Mouse (Mus musculus) MEL (cell line): Measurements from ENCODE around the gene Xrcc3. TPM values are rescaled to one million over a fixed set of nuclear protein-coding genes. Genes with fewer than 3 reads are reported as not detected.
A peak's percentile ranks its signal among the peaks of the same experiment; 100 is the strongest.

Source experiments
- DNase-seq: peaks from one replicate; pipeline ENCODE4 v3.0.0; 2011; ENCODE audit warnings: low read depth, low spot score
- H3K27ac ChIP-seq: 2 replicates; pipeline ENCODE4 v1.5.1; 2012; ENCODE audit warnings: low read depth, mild to moderate bottlenecking, control low read depth, low read length, moderate library complexity; ENCODE audit not compliant: control insufficient read depth
- H3K27me3 ChIP-seq, 2 experiments: fragments of 150-350 bp in 1 of 2; sonication (generic) in 1 of 2; 2 replicates each; pipeline ENCODE4 v1.6.1; 2012; ENCODE audit warnings: low read length in 2 of 2, mild to moderate bottlenecking in 2 of 2, improper control_type of control experiment in 1 of 2, moderate library complexity in 1 of 2; ENCODE audit not compliant: insufficient read depth in 2 of 2, control insufficient read depth in 1 of 2
- H3K36me3 ChIP-seq, 2 experiments: 2 replicates each; pipeline ENCODE4 v1.6.1; 2012 to 2014; ENCODE audit warnings: low read length in 2 of 2, improper control_type of control experiment in 1 of 2, inconsistent platforms in 1 of 2, mild to moderate bottlenecking in 1 of 2; ENCODE audit not compliant: insufficient read depth in 2 of 2, control insufficient read depth in 1 of 2
- H3K4me1 ChIP-seq, 2 experiments: fragments of 150-350 bp in 1 of 2; sonication (generic) in 1 of 2; 2 replicates each; pipeline ENCODE4 v1.6.1; 2012; ENCODE audit warnings: low read length in 2 of 2, improper control_type of control experiment in 1 of 2, mild to moderate bottlenecking in 1 of 2; ENCODE audit not compliant: insufficient read depth in 2 of 2, control insufficient read depth in 1 of 2
- H3K4me3 ChIP-seq, 2 experiments: fragments of 150-350 bp in 1 of 2; sonication (generic) in 1 of 2; 2 replicates each; pipeline ENCODE4 v1.5.1; 2012; ENCODE audit warnings: low read depth in 2 of 2, low read length in 2 of 2, mild to moderate bottlenecking in 2 of 2, moderate library complexity in 2 of 2, control low read depth in 1 of 2, improper control_type of control experiment in 1 of 2; ENCODE audit not compliant: control insufficient read depth in 1 of 2, insufficient read depth in 1 of 2
- H3K79me2 ChIP-seq: 2 replicates; pipeline ENCODE4 v1.6.1; 2012; ENCODE audit warnings: mild to moderate bottlenecking, low read length, moderate library complexity; ENCODE audit not compliant: control insufficient read depth, poor library complexity, insufficient read depth
- H3K9ac ChIP-seq: 2 replicates; pipeline ENCODE4 v1.6.1; 2012; ENCODE audit warnings: low read depth, mild to moderate bottlenecking, control low read depth, low read length, moderate library complexity; ENCODE audit not compliant: control insufficient read depth, poor library complexity, severe bottlenecking
- H3K9me3 ChIP-seq: fragments of 150-350 bp; sonication (generic); replicated peaks from 2 replicates; pipeline ENCODE4 v1.6.1; 2012; ENCODE audit warnings: mild to moderate bottlenecking, low read length, improper control_type of control experiment, moderate library complexity; ENCODE audit not compliant: insufficient read depth
- CHD2 ChIP-seq: IDR thresholded peaks from 2 replicates; pipeline ENCODE4 v1.6.1; 2011; ENCODE audit warnings: low read length, improper control_type of control experiment
- CTCF ChIP-seq, 3 experiments: IDR thresholded peaks in 2 of 3; conservative IDR thresholded peaks in 1 of 3; 2 replicates each; pipeline ENCODE4 v1.5.1; 2011 to 2012; ENCODE audit warnings: low read length in 3 of 3, low read depth in 2 of 3, mild to moderate bottlenecking in 2 of 3, improper control_type of control experiment in 1 of 3, inconsistent platforms in 1 of 3, mixed read lengths in 1 of 3, moderate library complexity in 1 of 3; ENCODE audit not compliant: control insufficient read depth in 1 of 3, insufficient read depth in 1 of 3, poor library complexity in 1 of 3, severe bottlenecking in 1 of 3
- ETS1 ChIP-seq: IDR thresholded peaks from 2 replicates; pipeline ENCODE4 v1.6.1; 2012; ENCODE audit warnings: low read depth, mild to moderate bottlenecking, inconsistent platforms, low read length, improper control_type of control experiment, moderate library complexity
- GABPA ChIP-seq: IDR thresholded peaks from 2 replicates; pipeline ENCODE4 v1.6.1; 2012; ENCODE audit warnings: low read depth, mild to moderate bottlenecking, inconsistent platforms, low read length, improper control_type of control experiment, moderate library complexity
- HCFC1 ChIP-seq: IDR thresholded peaks from 2 replicates; pipeline ENCODE4 v1.6.1; 2012; ENCODE audit warnings: low read depth, mild to moderate bottlenecking, inconsistent platforms, low read length, improper control_type of control experiment, moderate library complexity
- KAT2A ChIP-seq: conservative IDR thresholded peaks from 2 replicates; pipeline ENCODE4 v1.6.1; 2012; ENCODE audit warnings: low read depth, low read length, improper control_type of control experiment, inconsistent platforms
- MAFK ChIP-seq: IDR thresholded peaks from 2 replicates; pipeline ENCODE4 v1.6.1; 2011; ENCODE audit warnings: low read depth, mild to moderate bottlenecking, low read length, improper control_type of control experiment, borderline replicate concordance
- MAZ ChIP-seq: IDR thresholded peaks from 2 replicates; pipeline ENCODE4 v1.6.1; 2012; ENCODE audit warnings: low read depth, mild to moderate bottlenecking, inconsistent platforms, low read length, improper control_type of control experiment
- MEF2A ChIP-seq: IDR thresholded peaks from 2 replicates; pipeline ENCODE4 v1.6.1; 2014; ENCODE audit warnings: low read depth, mild to moderate bottlenecking, inconsistent platforms, low read length, improper control_type of control experiment; ENCODE audit not compliant: poor library complexity, insufficient replicate concordance, severe bottlenecking; ENCODE audit errors: extremely low read depth
- MXI1 ChIP-seq: IDR thresholded peaks from 2 replicates; pipeline ENCODE4 v1.6.1; 2011; ENCODE audit warnings: mild to moderate bottlenecking, low read depth, low read length, improper control_type of control experiment
- MYC ChIP-seq: IDR thresholded peaks from 2 replicates; pipeline ENCODE4 v1.6.1; 2011; ENCODE audit warnings: low read depth, mild to moderate bottlenecking, low read length, improper control_type of control experiment, moderate library complexity
- NELFE ChIP-seq: IDR thresholded peaks from 2 replicates; pipeline ENCODE4 v1.6.1; 2011; ENCODE audit warnings: low read depth, low read length, improper control_type of control experiment
- POLR2AphosphoS2 ChIP-seq: IDR thresholded peaks from 2 replicates; pipeline ENCODE4 v1.6.1; 2011; ENCODE audit warnings: low read length, improper control_type of control experiment
- POLR2AphosphoS5 ChIP-seq: IDR thresholded peaks from 2 replicates; pipeline ENCODE4 v1.6.1; 2012; ENCODE audit warnings: low read depth, borderline replicate concordance, mild to moderate bottlenecking, inconsistent platforms, low read length, moderate library complexity, mixed read lengths
- RCOR1 ChIP-seq: IDR thresholded peaks from 2 replicates; pipeline ENCODE4 v1.6.1; 2012; ENCODE audit warnings: low read depth, mild to moderate bottlenecking, inconsistent platforms, low read length, improper control_type of control experiment
- SIN3A ChIP-seq: IDR thresholded peaks from 2 replicates; pipeline ENCODE4 v1.6.1; 2012; ENCODE audit warnings: low read length, improper control_type of control experiment, inconsistent platforms
- SMC3 ChIP-seq: IDR thresholded peaks from 2 replicates; pipeline ENCODE4 v1.6.1; 2011; ENCODE audit warnings: low read depth, low read length, improper control_type of control experiment
- TAL1 ChIP-seq: IDR thresholded peaks from 2 replicates; pipeline ENCODE4 v1.6.1; 2012; ENCODE audit warnings: mild to moderate bottlenecking, inconsistent platforms, low read length, moderate library complexity, mixed read lengths
- UBTF ChIP-seq: IDR thresholded peaks from 2 replicates; pipeline ENCODE4 v1.6.1; 2012; ENCODE audit warnings: low read depth, mild to moderate bottlenecking, inconsistent platforms, low read length, improper control_type of control experiment, moderate library complexity, borderline replicate concordance; ENCODE audit not compliant: insufficient read depth
- polyA plus RNA-seq, 2 experiments: library from polyadenylated mRNA; stranded (reverse) in 1 of 2; unstranded in 1 of 2; fragments of >175 nt in 1 of 2; fragments of >200 nt in 1 of 2; gene quantifications; 2 replicates each; pipeline versions ENCODE4 v1.2.1 to v1.2.4; 2012; ENCODE audit warnings: low replicate concordance in 2 of 2, low read depth in 1 of 2; ENCODE audit not compliant: insufficient read length in 2 of 2, insufficient read depth in 1 of 2, missing spikeins in 1 of 2
- total RNA-seq: library from RNA; depleted of rRNA; stranded (reverse); fragments of 300-350 nt; gene quantifications from 2 replicates; pipeline ENCODE4 v1.2.3, GENCODE M21; 2012

Gene Xrcc3
- total and polyA plus RNA-seq, 3 experiments = 9.0 to 18.8 TPM; not detected in 1

GRCm38 (mm10) chr12:111812611-111813010 lies 1.1 kb downstream of the Xrcc3 start:
- H3K36me3 ChIP-seq = peaks cover 0 to 12% of the 10 kb centered on the region in 2 experiments; a peak in 2 of 4 replicates
- TF ChIP-seq POLR2AphosphoS2 = no peak
- TF ChIP-seq MXI1 = no peak
- no peak for TF ChIP-seq UBTF
- no peak for TF ChIP-seq RCOR1
- TF ChIP-seq CTCF (IDR thresholded peaks at IDR 0.05 in 2 of 3, conservative IDR thresholded peaks at IDR 0.05 in 1 of 3; ENCODE audit: control insufficient read depth in 1 of 3, insufficient read depth in 1 of 3, low read depth in 2 of 3, low read length in 3 of 3, poor library complexity in 1 of 3, severe bottlenecking in 1 of 3) = no peak
- TF ChIP-seq KAT2A = no peak
- TF ChIP-seq SIN3A = no peak
- TF ChIP-seq POLR2AphosphoS5 = no peak
- no peak for TF ChIP-seq TAL1
- TF ChIP-seq ETS1 = no peak
- TF ChIP-seq GABPA = no peak
- no peak for TF ChIP-seq HCFC1
- no peak for TF ChIP-seq NELFE
- TF ChIP-seq, all 39 proteins: peak for 0
- Histone ChIP-seq H3K9me3 (no peaks in the 10 kb centered on the region), H3K4me3 (peak overlapping the region in 1 of 2 experiments; percentile 82; a peak in 1 of 4 replicates), H3K27me3 (no peaks in the 10 kb centered on the region), H3K27ac (no peak overlapping the region), H3K4me1 (peaks cover 7 to 27% of the 10 kb centered on the region in 2 experiments), H3K9ac (peak overlapping the region; percentile 80; the same call in 1 of the 2 replicates), H3K79me2 (peaks cover 12% of the 10 kb centered on the region)
- no peak for DNase-seq

DNA sequence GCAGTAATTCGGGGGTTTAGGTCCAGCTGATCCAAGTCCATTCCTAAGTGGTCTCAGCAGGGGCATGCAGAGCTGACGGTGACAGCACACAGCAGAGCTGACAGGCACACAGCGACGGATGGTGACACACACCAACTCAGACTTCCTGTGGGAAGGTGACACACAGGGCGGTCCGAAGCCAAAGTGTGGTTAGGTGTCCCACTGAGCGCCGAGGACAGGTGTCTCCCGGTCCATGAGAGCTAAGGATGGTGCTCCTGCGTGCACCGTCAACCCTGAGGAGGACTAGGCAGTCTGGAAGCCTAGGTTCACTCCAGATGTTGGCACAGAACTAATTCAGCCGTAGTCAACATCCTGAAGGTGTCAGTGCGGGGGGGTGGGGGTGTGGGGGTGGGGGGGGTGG lies 1.6 kb downstream of the Xrcc3 start:
- H3K27me3 ChIP-seq = no peaks in the 10 kb centered on the region
- peaks cover 0 to 7% of the 10 kb centered on the region in 2 experiments; a peak in 1 of 4 replicates for H3K36me3 ChIP-seq
- TF ChIP-seq SMC3 (no peak), POLR2AphosphoS5 (no peak), GABPA (no peak), MYC (no peak), MAZ (no peak), MEF2A (no peak), NELFE (no peak), CHD2 (no peak), SIN3A (no peak), MAFK (no peak), CTCF (IDR thresholded peaks at IDR 0.05 in 2 of 3, conservative IDR thresholded peaks at IDR 0.05 in 1 of 3; ENCODE audit: control insufficient read depth in 1 of 3, insufficient read depth in 1 of 3, low read depth in 2 of 3, low read length in 3 of 3, poor library complexity in 1 of 3, severe bottlenecking in 1 of 3) (no peak), RCOR1 (no peak)
- no peaks in the 10 kb centered on the region for H3K9me3 ChIP-seq
- DNase-seq = no peak
- peaks cover 12% of the 10 kb centered on the region for H3K79me2 ChIP-seq
- H3K4me1 ChIP-seq = peaks cover 7 to 24% of the 10 kb centered on the region in 2 experiments
- H3K9ac ChIP-seq = no peak overlapping the region
- no peak overlapping the region for H3K4me3 ChIP-seq
- no peak overlapping the region for H3K27ac ChIP-seq
